Mouse (Mus musculus): ENCODE data around the gene Mbnl2. TPM values are rescaled to one million over a fixed set of nuclear protein-coding genes. Genes with fewer than 3 reads are reported as not detected.

Mbnl2 gene
- total and polyA plus RNA-seq, 3 experiments: 5.6 to 8.6 TPM; not detected in 1

- Histone ChIP-seq H3K27ac (ENCODE audit: control insufficient read depth, low read depth, low read length) (no peak overlapping the region), H3K79me2 (ENCODE audit: control insufficient read depth, insufficient read depth, low read length, poor library complexity) (no peaks in the 10 kb centered on the region), H3K4me1 (ENCODE audit: control insufficient read depth in 1 of 2, insufficient read depth in 2 of 2, low read length in 2 of 2) (no peaks in the 10 kb centered on the region), H3K36me3 (ENCODE audit: control insufficient read depth in 1 of 2, insufficient read depth in 2 of 2, low read length in 2 of 2) (no peaks in the 10 kb centered on the region), H3K4me3 (ENCODE audit: control insufficient read depth in 1 of 2, insufficient read depth in 1 of 2, low read depth in 2 of 2, low read length in 2 of 2) (no peak overlapping the region), H3K27me3 (ENCODE audit: control insufficient read depth in 1 of 2, insufficient read depth in 2 of 2, low read length in 2 of 2) (no peaks in the 10 kb centered on the region), H3K9me3 (replicated peaks; ENCODE audit: insufficient read depth, low read length) (no peaks in the 10 kb centered on the region), H3K9ac (ENCODE audit: control insufficient read depth, low read depth, low read length, poor library complexity, severe bottlenecking) (no peak overlapping the region)
- TF ChIP-seq RAD21 (IDR thresholded peaks at IDR 0.05; ENCODE audit: low read depth, low read length) (no peak), NELFE (IDR thresholded peaks at IDR 0.05; ENCODE audit: low read depth, low read length) (no peak)
- no peak for DNase-seq (ENCODE audit: low read depth, low spot score)
These were observed 87.8 kb downstream of the Mbnl2 start for GRCm38 (mm10) chr14:120363090-120363818.

DNA sequence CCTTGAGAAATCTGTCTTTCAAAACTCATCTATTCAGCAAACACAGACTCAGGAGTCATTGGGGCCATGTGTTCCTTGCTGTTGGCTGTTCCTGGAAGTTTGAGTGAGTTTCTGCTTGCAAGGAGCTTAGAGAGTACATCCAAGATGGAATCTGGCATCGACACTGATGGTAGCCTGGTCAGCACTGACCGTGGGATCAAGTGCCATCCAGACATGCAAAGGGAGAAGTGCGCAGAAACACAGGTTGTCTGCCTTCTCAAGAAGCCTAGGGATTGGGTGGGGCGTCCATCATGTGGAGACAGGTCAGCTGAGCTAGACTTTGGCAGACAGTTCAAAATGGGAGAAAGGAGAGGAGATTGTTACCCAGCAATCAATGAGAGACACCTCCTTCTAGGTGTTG is 89.6 kb downstream of the Mbnl2 start:
- H3K9ac ChIP-seq (ENCODE audit: control insufficient read depth, low read depth, low read length, poor library complexity, severe bottlenecking): no peak overlapping the region
- no peaks in the 10 kb centered on the region for H3K79me2 ChIP-seq (ENCODE audit: control insufficient read depth, insufficient read depth, low read length, poor library complexity)
- no peaks in the 10 kb centered on the region for H3K4me1 ChIP-seq (ENCODE audit: control insufficient read depth in 1 of 2, insufficient read depth in 2 of 2, low read length in 2 of 2)
- H3K4me3 ChIP-seq (ENCODE audit: control insufficient read depth in 1 of 2, insufficient read depth in 1 of 2, low read depth in 2 of 2, low read length in 2 of 2): no peak overlapping the region
- TF ChIP-seq EP300 (IDR thresholded peaks at IDR 0.05; ENCODE audit: low read depth in 1 of 2, low read length in 2 of 2): no peak
- TF ChIP-seq ZNF384 (IDR thresholded peaks at IDR 0.05; ENCODE audit: low read depth, low read length): no peak
- TF ChIP-seq POLR2AphosphoS5 (IDR thresholded peaks at IDR 0.05; ENCODE audit: borderline replicate concordance, low read depth, low read length): no peak
- no peak for TF ChIP-seq TBP (IDR thresholded peaks at IDR 0.05; ENCODE audit: low read depth, low read length)
- TF ChIP-seq SIN3A (IDR thresholded peaks at IDR 0.05; ENCODE audit: low read length): no peak
- TF ChIP-seq ELF1 (IDR thresholded peaks at IDR 0.05; ENCODE audit: low read depth, low read length): no peak
- no peak for TF ChIP-seq TCF12 (IDR thresholded peaks at IDR 0.05; ENCODE audit: low read depth, low read length)
- TF ChIP-seq UBTF (IDR thresholded peaks at IDR 0.05; ENCODE audit: borderline replicate concordance, insufficient read depth, low read depth, low read length): no peak
- TF ChIP-seq MAZ (IDR thresholded peaks at IDR 0.05; ENCODE audit: low read depth, low read length): no peak
- no peak for TF ChIP-seq MYB (IDR thresholded peaks at IDR 0.05; ENCODE audit: low read depth, low read length)
- no peak for TF ChIP-seq POLR2AphosphoS2 (IDR thresholded peaks at IDR 0.05; ENCODE audit: low read length)
- no peak for TF ChIP-seq HCFC1 (IDR thresholded peaks at IDR 0.05; ENCODE audit: low read depth, low read length)
- H3K27me3 ChIP-seq (ENCODE audit: control insufficient read depth in 1 of 2, insufficient read depth in 2 of 2, low read length in 2 of 2): no peaks in the 10 kb centered on the region
- no peak for DNase-seq (ENCODE audit: low read depth, low spot score)
- no peak overlapping the region for H3K27ac ChIP-seq (ENCODE audit: control insufficient read depth, low read depth, low read length)
- no peaks in the 10 kb centered on the region for H3K9me3 ChIP-seq (replicated peaks; ENCODE audit: insufficient read depth, low read length)
- H3K36me3 ChIP-seq (ENCODE audit: control insufficient read depth in 1 of 2, insufficient read depth in 2 of 2, low read length in 2 of 2): no peaks in the 10 kb centered on the region

DNA sequence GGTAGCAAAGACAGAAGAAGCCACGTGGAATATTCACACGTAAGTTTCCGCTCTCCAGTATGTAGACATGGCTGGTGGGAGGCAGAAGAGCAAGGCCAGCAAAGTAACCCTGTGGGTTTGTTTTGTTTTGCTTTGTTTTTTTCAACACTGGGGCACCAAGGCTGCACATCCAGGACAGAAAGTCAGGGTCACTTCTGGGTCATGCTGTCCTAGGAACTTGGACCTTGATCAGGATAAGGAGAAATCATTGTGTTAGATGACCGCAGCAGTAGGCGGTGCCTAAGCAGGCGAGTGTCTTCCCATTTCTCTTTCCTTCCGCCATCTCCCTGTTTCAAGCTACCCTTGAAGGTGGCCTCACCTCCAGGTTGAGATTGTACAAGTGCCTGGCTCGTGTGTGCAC is 91.5 kb downstream of the Mbnl2 start:
- no peak overlapping the region for H3K27ac ChIP-seq (ENCODE audit: control insufficient read depth, low read depth, low read length)
- H3K27me3 ChIP-seq (ENCODE audit: control insufficient read depth in 1 of 2, insufficient read depth in 2 of 2, low read length in 2 of 2): no peaks in the 10 kb centered on the region
- H3K79me2 ChIP-seq (ENCODE audit: control insufficient read depth, insufficient read depth, low read length, poor library complexity): no peaks in the 10 kb centered on the region
- no peak overlapping the region for H3K4me3 ChIP-seq (ENCODE audit: control insufficient read depth in 1 of 2, insufficient read depth in 1 of 2, low read depth in 2 of 2, low read length in 2 of 2)
- no peak overlapping the region for H3K9ac ChIP-seq (ENCODE audit: control insufficient read depth, low read depth, low read length, poor library complexity, severe bottlenecking)
- H3K9me3 ChIP-seq (replicated peaks; ENCODE audit: insufficient read depth, low read length): no peaks in the 10 kb centered on the region
- H3K36me3 ChIP-seq (ENCODE audit: control insufficient read depth in 1 of 2, insufficient read depth in 2 of 2, low read length in 2 of 2): no peaks in the 10 kb centered on the region
- no peaks in the 10 kb centered on the region for H3K4me1 ChIP-seq (ENCODE audit: control insufficient read depth in 1 of 2, insufficient read depth in 2 of 2, low read length in 2 of 2)
- no peak for DNase-seq (ENCODE audit: low read depth, low spot score)
- TF ChIP-seq ELF1 (IDR thresholded peaks at IDR 0.05; ENCODE audit: low read depth, low read length) (no peak), UBTF (IDR thresholded peaks at IDR 0.05; ENCODE audit: borderline replicate concordance, insufficient read depth, low read depth, low read length) (no peak), ZMIZ1 (IDR thresholded peaks at IDR 0.05; ENCODE audit: low read depth, low read length) (no peak), TAL1 (IDR thresholded peaks at IDR 0.05; ENCODE audit: low read length) (no peak), ZNF384 (IDR thresholded peaks at IDR 0.05; ENCODE audit: low read depth, low read length) (no peak), ZC3H11A (IDR thresholded peaks at IDR 0.05; ENCODE audit: low read depth, low read length) (no peak), CHD2 (IDR thresholded peaks at IDR 0.05; ENCODE audit: low read length) (no peak), JUND (IDR thresholded peaks at IDR 0.05; ENCODE audit: low read depth, low read length) (no peak), ZKSCAN1 (IDR thresholded peaks at IDR 0.05; ENCODE audit: low read depth, low read length) (no peak), MEF2A (IDR thresholded peaks at IDR 0.05; ENCODE audit: extremely low read depth, insufficient replicate concordance, low read depth, low read length, poor library complexity, severe bottlenecking) (no peak), ETS1 (IDR thresholded peaks at IDR 0.05; ENCODE audit: low read depth, low read length) (no peak), SMC3 (IDR thresholded peaks at IDR 0.05; ENCODE audit: low read depth, low read length) (no peak), SIN3A (IDR thresholded peaks at IDR 0.05; ENCODE audit: low read length) (no peak)

Measured in MEL (cell line).